Mouse (Mus musculus): ENCODE measurements around the gene Adamts7.

Adamts7 gene

GRCm38 (mm10) chr9:90146869-90147268, 16.0 kb upstream of the Adamts7 start:
- no peak for DNase-seq (ENCODE audit: low spot score)

- DNase-seq (ENCODE audit: low spot score): no peak
Measured at GRCm38 (mm10) chr9:90162243-90162925, 485 bp upstream of the Adamts7 start.

- no peak for DNase-seq (ENCODE audit: low spot score)
Measured at GRCm38 (mm10) chr9:90163749-90164095, 853 bp downstream of the Adamts7 start.

GRCm38 (mm10) chr9:90164670-90165453, 2.0 kb downstream of the Adamts7 start:
- no peak for DNase-seq (ENCODE audit: low spot score)

- no peak for DNase-seq (ENCODE audit: low spot score)
Measured at GRCm38 (mm10) chr9:90165590-90165989, 2.7 kb downstream of the Adamts7 start.

GRCm38 (mm10) chr9:90166615-90167014, 3.7 kb downstream of the Adamts7 start:
- no peak for DNase-seq (ENCODE audit: low spot score)

GRCm38 (mm10) chr9:90169965-90170364, 7.1 kb downstream of the Adamts7 start:
- no peak for DNase-seq (ENCODE audit: low spot score)

GRCm38 (mm10) chr9:90171421-90171820, 8.6 kb downstream of the Adamts7 start:
- no peak for DNase-seq (ENCODE audit: low spot score)

- DNase-seq (ENCODE audit: low spot score): no peak
Measured at GRCm38 (mm10) chr9:90172528-90173321, 9.9 kb downstream of the Adamts7 start.

- no peak for DNase-seq (ENCODE audit: low spot score)
Measured at GRCm38 (mm10) chr9:90173330-90173729, 10.5 kb downstream of the Adamts7 start.

- DNase-seq (ENCODE audit: low spot score): no peak
Measured at GRCm38 (mm10) chr9:90179409-90179808, 16.5 kb downstream of the Adamts7 start.

GRCm38 (mm10) chr9:90181656-90182388, 19.0 kb downstream of the Adamts7 start:
- no peak for DNase-seq (ENCODE audit: low spot score)

- DNase-seq (ENCODE audit: low spot score): no peak
Measured at GRCm38 (mm10) chr9:90182636-90183421, 20.0 kb downstream of the Adamts7 start.

- no peak for DNase-seq (ENCODE audit: low spot score)
Measured at GRCm38 (mm10) chr9:90183550-90183949, 20.7 kb downstream of the Adamts7 start.

GRCm38 (mm10) chr9:90184116-90184515, 21.2 kb downstream of the Adamts7 start:
- no peak for DNase-seq (ENCODE audit: low spot score)

- DNase-seq (ENCODE audit: low spot score): no peak
Measured at GRCm38 (mm10) chr9:90185356-90185910, 22.6 kb downstream of the Adamts7 start.

- DNase-seq (ENCODE audit: low spot score): no peak
Measured at GRCm38 (mm10) chr9:90188893-90189292, 26.0 kb downstream of the Adamts7 start.

GRCm38 (mm10) chr9:90189391-90189790, 26.5 kb downstream of the Adamts7 start:
- no peak for DNase-seq (ENCODE audit: low spot score)

GRCm38 (mm10) chr9:90195000-90195399, 32.1 kb downstream of the Adamts7 start:
- no peak for DNase-seq (ENCODE audit: low spot score)

- no peak for DNase-seq (ENCODE audit: low spot score)
Measured at GRCm38 (mm10) chr9:90196262-90196661, 33.4 kb downstream of the Adamts7 start.

- no peak for DNase-seq (ENCODE audit: low spot score)
Measured at GRCm38 (mm10) chr9:90197116-90197665, 34.3 kb downstream of the Adamts7 start.

Data from T-cell, adult 2 months (primary cell).